Mouse (Mus musculus): ENCODE data around the gene Gm20518.

- peak; percentile 48 for TF ChIP-seq CTCF (IDR thresholded peaks at IDR 0.05; ENCODE audit: low read depth)
- no peak for TF ChIP-seq EP300 (IDR thresholded peaks at IDR 0.05; ENCODE audit: low read depth)
Observed at GRCm38 (mm10) chr16:17831781-17832180, 59.7 kb downstream of the Gm20518 start.

Measured in liver, embryonic 14.5 days (tissue).